Mouse (Mus musculus) heart, postnatal 14 days (tissue): ENCODE data around the gene Tubg1. TPM values are rescaled to one million over a fixed set of nuclear protein-coding genes. Genes with fewer than 3 reads are reported as not detected.

ENCODE experiments used
- DNase-seq, 2 experiments: peaks; one replicate each; pipeline ENCODE4 v3.0.0; 2021 to 2022
- intact Hi-C: fragments of 180-260 bp; cut with DNase I; formaldehyde crosslinking; loops from one replicate; pipeline ENCODE4 v1.15.1; 2025
- total RNA-seq, 2 experiments: library from RNA; stranded (reverse); gene quantifications; 2 replicates each; pipeline ENCODE4 v1.2.3; 2021

Gene Tubg1
- total RNA-seq, 2 experiments from 2014 or later, result 20.9 to 25.8 TPM

GRCm38 (mm10) chr11:101162301-101162700, 42.6 kb downstream of the Tubg1 start:
- intact Hi-C loops, result no loop called here
- DNase-seq, result no peak

GRCm38 (mm10) chr11:101162772-101163171, 43.0 kb downstream of the Tubg1 start:
- DNase-seq, result peak; percentile 79 to 82
- intact Hi-C loops, result no loop called here

- intact Hi-C loops, result no loop called here
- DNase-seq, result no peak
Measured at GRCm38 (mm10) chr11:101163476-101164350, 44.0 kb downstream of the Tubg1 start.

- no peak for DNase-seq
- intact Hi-C loops, result no loop called here
Measured at GRCm38 (mm10) chr11:101164351-101164665, 44.6 kb downstream of the Tubg1 start.

- no peak for DNase-seq
Measured at GRCm38 (mm10) chr11:101164677-101165580, 45.2 kb downstream of the Tubg1 start.

GRCm38 (mm10) chr11:101166357-101166756, 46.6 kb downstream of the Tubg1 start:
- no peak for DNase-seq
- intact Hi-C loops, result loop anchor here (2.0 kb wide), 1 partner anchor 44 kb away; no protein-coding TSS in a partner anchor

More at GRCm38 (mm10) chr11:101164677-101165580, 45.2 kb downstream of the Tubg1 start:
- intact Hi-C loops, result no loop called here

GRCm38 (mm10) chr11:101167211-101167962, 47.6 kb downstream of the Tubg1 start:
- intact Hi-C loops, result loop anchor here (2.0 kb wide), 1 partner anchor 45 kb away; no protein-coding TSS in a partner anchor
- DNase-seq, result no peak

- no peak for DNase-seq
- intact Hi-C loops, result loop anchor here (2.0 kb wide), 1 partner anchor 45 kb away; no protein-coding TSS in a partner anchor
Measured at GRCm38 (mm10) chr11:101167963-101168300, 48.2 kb downstream of the Tubg1 start.

GRCm38 (mm10) chr11:101168301-101168980, 48.7 kb downstream of the Tubg1 start:
- intact Hi-C loops, result no loop called here
- peak; percentile 59 to 70 for DNase-seq

GRCm38 (mm10) chr11:101169301-101170107, 49.8 kb downstream of the Tubg1 start:
- DNase-seq, result no peak

GRCm38 (mm10) chr11:101170354-101170810, 50.6 kb downstream of the Tubg1 start, which contains the start of gene Cntnap1:
Gene Cntnap1 (plus strand): TSS chr11:101170523.
- peak; percentile 80 for DNase-seq
- intact Hi-C loops, result loop anchor here (10.0 kb wide), 1 partner anchor 276 kb away; no protein-coding TSS in a partner anchor

More at GRCm38 (mm10) chr11:101169301-101170107, 49.8 kb downstream of the Tubg1 start:
- intact Hi-C loops, result loop anchor here (10.0 kb wide), 1 partner anchor 275 kb away; no protein-coding TSS in a partner anchor

- intact Hi-C loops, result loop anchor here (10.0 kb wide), 1 partner anchor 276 kb away; no protein-coding TSS in a partner anchor
- peak; percentile 92 to 93 for DNase-seq
Measured at GRCm38 (mm10) chr11:101170811-101171610, 51.3 kb downstream of the Tubg1 start, which contains the start of gene Plekhh3. Gene Plekhh3 (minus strand): TSS chr11:101171351.

GRCm38 (mm10) chr11:101171721-101172433, 52.1 kb downstream of the Tubg1 start:
- DNase-seq, result peak; percentile 74 to 75
- intact Hi-C loops, result loop anchor here (10.0 kb wide), 1 partner anchor 277 kb away; no protein-coding TSS in a partner anchor

- intact Hi-C loops, result loop anchor here (10.0 kb wide), 1 partner anchor 278 kb away; no protein-coding TSS in a partner anchor
- no peak for DNase-seq
Measured at GRCm38 (mm10) chr11:101172434-101172815, 52.7 kb downstream of the Tubg1 start.

- DNase-seq, result peak; percentile 50
- intact Hi-C loops, result loop anchor here (10.0 kb wide), 1 partner anchor 278 kb away; no protein-coding TSS in a partner anchor
Measured at GRCm38 (mm10) chr11:101173112-101173511, 53.4 kb downstream of the Tubg1 start.

- DNase-seq, result peak; percentile 85 to 86
- intact Hi-C loops, result loop anchor here (10.0 kb wide), 1 partner anchor 279 kb away; no protein-coding TSS in a partner anchor
Measured at GRCm38 (mm10) chr11:101173631-101174388, 54.1 kb downstream of the Tubg1 start.
